Mouse (Mus musculus) limb, embryonic 10.5 days (tissue): ENCODE measurements around the gene Lgi2. TPM values are rescaled to one million over a fixed set of nuclear protein-coding genes. Genes with fewer than 3 reads are reported as not detected.

Experiments used
- DNase-seq: peaks from one replicate; pipeline ENCODE4 v3.0.0-alpha.2; 2017; ENCODE audit warnings: low spot score
- H3K27ac ChIP-seq: fragments of 300-500 bp; sonication (generic); 2 replicates; pipeline ENCODE4 v1.5.1; 2016; ENCODE audit warnings: mild to moderate bottlenecking
- H3K27me3 ChIP-seq: fragments of 300-500 bp; sonication (generic); 2 replicates; pipeline ENCODE4 v1.6.1; 2016; ENCODE audit warnings: low read depth, mild to moderate bottlenecking; ENCODE audit not compliant: poor library complexity, severe bottlenecking
- H3K36me3 ChIP-seq: fragments of 300-500 bp; sonication (generic); 2 replicates; pipeline ENCODE4 v1.6.1; 2016; ENCODE audit warnings: mild to moderate bottlenecking, moderate library complexity
- H3K4me1 ChIP-seq: fragments of 300-500 bp; sonication (generic); 2 replicates; pipeline ENCODE4 v1.6.1; 2016
- H3K4me3 ChIP-seq: fragments of 300-500 bp; sonication (generic); 2 replicates; pipeline ENCODE4 v1.5.1; 2016; ENCODE audit warnings: mild to moderate bottlenecking, moderate library complexity
- H3K9me3 ChIP-seq: fragments of 300-500 bp; sonication (generic); replicated peaks from 2 replicates; pipeline ENCODE4 v1.6.1; 2016; ENCODE audit warnings: mild to moderate bottlenecking
- whole genome bisulfite sequencing: fragments of 180-500 bp; shearing (Covaris S2); methylation state at CpG from one replicate; pipeline ENCODE4 v1.1.7; 2016; 5-methylcytosine and 5-hydroxymethylcytosine counted together
- polyA plus RNA-seq: library from polyadenylated mRNA; unstranded; fragments of >200 nt; fragmentation: Nextera tagmentation; extraction: Ambion mirVana; gene quantifications from 2 replicates; pipeline ENCODE4 v1.2.1, GENCODE M21; 2016

Lgi2 gene
- polyA plus RNA-seq, 1 experiment from 2014 or later = 0.88 TPM

GRCm38 (mm10) chr5:52528545-52528944 is 37.7 kb downstream of the Lgi2 start:
- Histone ChIP-seq H3K27me3 (no peaks in the 10 kb centered on the region), H3K4me3 (no peak overlapping the region), H3K36me3 (no peaks in the 10 kb centered on the region), H3K9me3 (no peaks in the 10 kb centered on the region), H3K27ac (no peak overlapping the region), H3K4me1 (peaks cover 4% of the 10 kb centered on the region)
- 37% methylated on average over 7 of the region's 7 CpGs for WGBS
- DNase-seq = no peak

GRCm38 (mm10) chr5:52526324-52526986 is 39.8 kb downstream of the Lgi2 start:
- Histone ChIP-seq H3K4me3 (no peak overlapping the region), H3K27me3 (no peaks in the 10 kb centered on the region), H3K4me1 (no peaks in the 10 kb centered on the region), H3K27ac (no peak overlapping the region), H3K36me3 (no peaks in the 10 kb centered on the region), H3K9me3 (no peaks in the 10 kb centered on the region)
- no peak for DNase-seq
- 93% methylated on average over 8 of the region's 8 CpGs for WGBS

DNA sequence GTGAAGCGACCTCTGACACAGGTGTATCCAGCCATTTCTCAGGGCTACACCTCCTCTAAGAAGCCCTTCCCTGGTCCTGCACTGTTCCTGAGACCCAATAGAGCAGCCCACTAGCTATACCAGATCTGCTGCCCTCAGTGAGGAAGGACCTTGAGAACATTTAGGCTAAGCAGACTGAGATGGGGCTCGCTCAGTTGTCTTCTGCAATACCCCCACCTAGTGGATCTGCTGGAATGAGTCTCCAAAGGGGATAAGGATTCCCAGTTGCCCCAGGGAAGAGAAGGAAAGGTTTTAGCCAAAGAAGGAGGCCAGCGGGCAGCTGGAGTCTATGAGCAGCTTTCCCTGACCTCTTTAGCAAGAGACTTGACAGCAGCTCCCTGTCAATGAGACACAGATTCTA is 42.1 kb downstream of the Lgi2 start:
- Histone ChIP-seq H3K27ac (no peak overlapping the region), H3K9me3 (no peaks in the 10 kb centered on the region), H3K36me3 (no peaks in the 10 kb centered on the region), H3K27me3 (no peaks in the 10 kb centered on the region), H3K4me3 (no peak overlapping the region), H3K4me1 (no peaks in the 10 kb centered on the region)
- no peak for DNase-seq
- 47% methylated on average over 3 of the region's 3 CpGs for WGBS

GRCm38 (mm10) chr5:52519921-52520320 is 46.3 kb downstream of the Lgi2 start:
- Histone ChIP-seq H3K36me3 (no peaks in the 10 kb centered on the region), H3K27me3 (peaks cover 22% of the 10 kb centered on the region), H3K9me3 (no peaks in the 10 kb centered on the region), H3K4me3 (no peak overlapping the region), H3K27ac (no peak overlapping the region), H3K4me1 (0 out of 2 replicates have a peak, but pooled peaks cover 6% of the 10 kb centered on the region)
- no peak for DNase-seq
- 85% methylated on average over 2 of the region's 2 CpGs for WGBS

DNA sequence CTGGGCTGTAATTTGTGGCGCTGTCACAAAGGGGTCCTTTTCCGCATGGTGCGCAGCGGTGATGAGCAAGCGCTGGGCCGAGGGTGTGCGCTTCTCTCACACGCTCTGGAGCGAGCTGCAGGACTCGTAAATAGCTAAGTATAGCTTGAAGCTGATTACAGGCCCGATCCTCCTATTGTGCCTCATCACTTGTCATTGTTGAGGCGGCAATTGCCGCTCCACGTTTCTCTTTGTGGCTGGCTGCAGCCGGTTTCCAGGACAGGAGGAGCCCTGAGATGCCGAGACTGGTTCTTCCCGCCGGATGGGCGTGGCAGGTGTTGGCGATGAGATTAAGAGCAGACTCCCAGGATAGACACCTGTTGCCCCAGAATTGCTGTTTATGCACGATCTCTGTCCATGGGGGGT is 50.2 kb downstream of the Lgi2 start:
- H3K4me3 ChIP-seq = peak overlapping the region; percentile 31
- peaks cover 8% of the 10 kb centered on the region; the same call in 1 of the 2 replicates for H3K4me1 ChIP-seq
- H3K27ac ChIP-seq = no peak overlapping the region
- H3K9me3 ChIP-seq = no peaks in the 10 kb centered on the region
- DNase-seq = peak; percentile 33
- WGBS = 21% methylated on average over 21 of the region's 21 CpGs
- H3K27me3 ChIP-seq = peaks cover 27% of the 10 kb centered on the region
- no peaks in the 10 kb centered on the region for H3K36me3 ChIP-seq

DNA sequence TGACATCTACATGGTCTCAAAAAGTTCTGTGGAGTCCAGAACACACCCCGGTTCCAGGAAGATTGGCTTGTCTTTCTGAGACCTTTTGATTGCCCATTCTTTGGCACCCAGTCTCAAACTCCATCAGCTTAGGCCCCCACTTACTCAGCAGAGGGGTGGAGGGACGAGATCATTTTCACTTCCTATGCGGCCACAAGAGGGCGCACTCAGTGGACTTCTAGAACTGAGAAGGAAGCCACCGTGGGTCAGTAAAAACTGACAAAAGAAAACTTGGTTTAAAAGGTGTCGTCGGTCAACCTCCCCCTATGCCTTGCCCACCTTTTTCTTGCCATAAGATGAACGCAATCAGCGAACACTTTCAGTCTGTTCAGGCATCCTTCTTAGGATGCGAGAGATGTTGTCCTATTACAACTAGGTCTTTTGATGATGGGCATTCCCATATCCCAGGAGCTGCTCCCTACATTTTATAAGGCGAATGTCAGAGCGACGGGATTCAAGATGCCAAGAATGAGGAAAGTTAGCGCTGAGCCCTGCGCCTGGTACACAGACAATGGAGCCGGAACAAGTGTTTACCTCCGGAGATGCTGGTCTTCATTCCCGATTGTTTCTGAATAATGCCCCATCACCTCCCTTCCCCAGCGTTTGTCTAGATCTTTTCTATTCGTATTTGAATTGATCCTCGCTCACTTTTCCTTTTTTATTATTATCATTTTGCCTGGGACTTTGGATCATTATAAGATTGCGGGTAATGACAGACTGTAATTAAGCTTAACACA is 50.8 kb downstream of the Lgi2 start:
- Histone ChIP-seq H3K27me3 (peaks cover 27% of the 10 kb centered on the region), H3K36me3 (no peaks in the 10 kb centered on the region), H3K4me1 (peaks cover 11% of the 10 kb centered on the region; the same call in 1 of the 2 replicates), H3K4me3 (peak overlapping the region; percentile 31), H3K27ac (no peak overlapping the region), H3K9me3 (no peaks in the 10 kb centered on the region)
- peak; percentile 79 for DNase-seq
- WGBS = 31% methylated on average over 22 of the region's 22 CpGs

DNA sequence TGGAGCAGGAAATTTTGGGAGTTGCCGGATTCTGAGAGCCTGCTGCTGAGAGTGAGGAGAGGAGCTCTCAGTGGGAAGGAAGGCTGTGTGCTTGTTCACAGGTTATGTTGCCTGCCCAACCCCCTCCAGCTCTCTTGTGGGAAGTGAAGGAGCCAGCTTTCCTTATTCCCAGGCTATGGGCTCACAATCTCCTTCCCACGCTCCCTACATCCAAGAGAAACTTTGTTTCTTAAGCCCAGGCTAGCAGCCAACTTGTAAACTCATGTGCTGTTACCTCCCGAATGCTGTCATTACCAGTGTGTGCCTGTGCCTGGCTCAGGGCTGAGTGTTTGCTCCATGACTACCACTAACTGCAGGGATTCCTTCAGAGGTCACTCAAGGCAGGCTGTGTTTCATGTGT is 55.2 kb downstream of the Lgi2 start:
- DNase-seq = no peak
- 52% methylated on average over 3 of the region's 3 CpGs for WGBS
- Histone ChIP-seq H3K27me3 (peaks cover 12% of the 10 kb centered on the region), H3K4me1 (peaks cover 9% of the 10 kb centered on the region; the same call in 1 of the 2 replicates), H3K27ac (no peak overlapping the region), H3K9me3 (no peaks in the 10 kb centered on the region), H3K36me3 (no peaks in the 10 kb centered on the region), H3K4me3 (no peak overlapping the region)

- WGBS = 88% methylated on average over 6 of the region's 6 CpGs
- Histone ChIP-seq H3K4me1 (peaks cover 10% of the 10 kb centered on the region; the same call in 1 of the 2 replicates), H3K36me3 (no peaks in the 10 kb centered on the region), H3K9me3 (no peaks in the 10 kb centered on the region), H3K27me3 (0 out of 2 replicates have a peak, but pooled peaks cover 5% of the 10 kb centered on the region), H3K4me3 (no peak overlapping the region), H3K27ac (no peak overlapping the region)
- DNase-seq = no peak
Observed at GRCm38 (mm10) chr5:52509416-52509815, 56.8 kb downstream of the Lgi2 start.

GRCm38 (mm10) chr5:52504666-52505065 is 61.6 kb downstream of the Lgi2 start:
- 90% methylated on average over 13 of the region's 13 CpGs for WGBS
- no peaks in the 10 kb centered on the region for H3K27me3 ChIP-seq

GRCm38 (mm10) chr5:52504148-52504547 is 62.1 kb downstream of the Lgi2 start:
- Histone ChIP-seq H3K36me3 (no peaks in the 10 kb centered on the region), H3K27ac (no peak overlapping the region), H3K9me3 (no peaks in the 10 kb centered on the region), H3K27me3 (no peaks in the 10 kb centered on the region), H3K4me3 (no peak overlapping the region), H3K4me1 (0 out of 2 replicates have a peak, but pooled peaks cover 5% of the 10 kb centered on the region)
- no peak for DNase-seq
- 90% methylated on average over 11 of the region's 11 CpGs for WGBS

More at GRCm38 (mm10) chr5:52504666-52505065, 61.6 kb downstream of the Lgi2 start:
- no peak overlapping the region for H3K27ac ChIP-seq
- 0 out of 2 replicates have a peak, but pooled peaks cover 5% of the 10 kb centered on the region for H3K4me1 ChIP-seq
- H3K36me3 ChIP-seq = no peaks in the 10 kb centered on the region
- no peak overlapping the region for H3K4me3 ChIP-seq
- no peak for DNase-seq
- H3K9me3 ChIP-seq = no peaks in the 10 kb centered on the region

DNA sequence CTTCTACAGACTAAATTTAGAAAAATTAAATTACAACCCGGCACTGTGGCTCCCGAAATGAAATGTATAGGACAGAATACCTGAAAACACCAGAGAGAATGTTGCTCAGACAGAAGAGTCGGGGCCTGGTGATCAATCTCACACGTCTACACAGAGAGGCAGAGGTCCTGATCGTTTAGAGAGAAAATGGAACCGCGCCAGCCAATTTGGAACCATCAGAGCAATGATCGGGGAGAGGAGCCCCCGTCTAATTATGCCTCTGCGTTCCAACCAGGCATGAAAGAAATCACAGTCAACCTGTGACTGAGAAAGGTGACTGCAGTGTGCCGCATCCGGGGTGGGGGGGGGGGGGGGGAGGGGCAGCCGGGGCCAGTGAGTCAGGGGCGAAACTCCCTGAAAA is 70.6 kb downstream of the Lgi2 start:
- no peak overlapping the region for H3K4me3 ChIP-seq
- no peak overlapping the region for H3K27ac ChIP-seq
- no peaks in the 10 kb centered on the region for H3K36me3 ChIP-seq
- WGBS = 70% methylated on average over 13 of the region's 14 CpGs
- no peak for DNase-seq
- no peaks in the 10 kb centered on the region for H3K9me3 ChIP-seq
- H3K27me3 ChIP-seq = no peaks in the 10 kb centered on the region
- H3K4me1 ChIP-seq = 0 out of 2 replicates have a peak, but pooled peaks cover 2% of the 10 kb centered on the region

- Histone ChIP-seq H3K9me3 (no peaks in the 10 kb centered on the region), H3K27ac (no peak overlapping the region), H3K27me3 (no peaks in the 10 kb centered on the region), H3K4me3 (no peak overlapping the region), H3K36me3 (no peaks in the 10 kb centered on the region), H3K4me1 (0 out of 2 replicates have a peak, but pooled peaks cover 2% of the 10 kb centered on the region)
- WGBS = 87% methylated on average over 6 of the region's 6 CpGs
- DNase-seq = no peak
Observed at GRCm38 (mm10) chr5:52491496-52491895, 74.8 kb downstream of the Lgi2 start.
